Mouse (Mus musculus) right cerebral cortex, postnatal 10 days (tissue): ENCODE measurements around the gene Nav2.

Experiments used
- DNase-seq, 2 experiments: peaks; one replicate each; pipeline ENCODE4 v3.0.0; 2021; ENCODE audit warnings: low spot score in 2 of 2

Gene Nav2

DNA sequence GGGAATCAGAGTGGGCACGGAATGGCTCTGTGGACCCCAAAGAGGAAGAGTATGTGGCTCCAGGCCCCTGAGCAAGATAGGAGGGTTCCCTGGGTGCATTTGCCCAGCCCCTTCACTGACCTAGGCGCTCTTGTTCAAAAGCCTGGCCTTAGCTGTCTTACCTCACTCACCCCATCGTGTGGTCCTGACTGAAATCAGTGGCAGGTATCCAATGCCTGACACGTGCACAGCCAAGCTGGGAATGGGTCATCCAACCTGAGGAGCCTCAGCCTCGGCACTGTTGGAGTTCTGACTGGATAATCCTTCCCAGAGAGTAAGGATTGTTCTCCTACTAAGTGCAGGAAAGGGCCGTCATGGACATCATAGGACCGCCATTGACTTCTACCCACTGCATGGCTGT is 485.3 kb downstream of the Nav2 start:
- DNase-seq = no peak

DNA sequence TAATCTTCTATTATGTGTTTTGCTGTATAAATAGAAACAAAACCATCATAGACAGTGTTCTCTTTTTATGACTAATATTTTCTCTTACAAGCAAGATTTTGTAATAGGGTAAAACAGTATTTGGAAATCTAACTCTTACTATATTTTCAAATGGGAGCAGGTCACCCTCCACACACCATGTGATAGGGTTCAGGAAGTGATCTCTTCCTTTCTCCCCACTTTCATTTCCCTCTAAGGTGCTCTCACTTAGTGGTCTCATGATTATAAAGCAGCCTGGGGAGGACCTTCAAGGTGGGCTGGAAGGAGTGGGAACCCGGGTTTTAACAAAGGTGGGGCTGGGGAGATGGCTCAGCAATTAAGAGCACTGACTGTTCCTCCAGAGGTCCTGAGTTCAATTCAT is 487.7 kb downstream of the Nav2 start:
- no peak for DNase-seq

DNA sequence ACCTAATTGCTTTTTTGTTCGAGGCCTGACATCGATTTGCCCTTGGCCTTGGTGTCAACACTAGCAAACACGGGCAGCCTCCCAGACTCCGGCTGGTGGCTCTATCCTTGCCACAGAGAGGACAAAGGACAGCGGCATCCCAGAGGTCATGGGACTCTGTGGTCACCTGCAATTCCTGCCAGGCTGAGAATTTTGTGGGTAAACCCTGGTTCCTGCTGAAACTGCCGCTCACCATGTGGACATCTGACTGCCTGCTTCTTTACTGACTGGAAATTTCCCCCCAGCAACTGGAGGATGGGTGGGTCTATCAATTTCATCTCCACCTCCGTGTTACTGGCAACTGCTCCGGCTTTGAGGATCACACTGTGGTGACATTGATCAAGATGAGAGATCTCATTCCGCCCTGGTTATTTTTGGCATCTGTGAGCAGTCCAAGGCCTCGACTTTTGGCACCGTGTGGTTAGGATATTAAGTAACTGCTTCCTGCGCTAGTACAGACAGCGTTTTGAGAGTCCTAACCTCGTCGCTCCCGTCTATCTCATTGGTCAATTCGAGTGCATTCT is 489.0 kb downstream of the Nav2 start:
- DNase-seq = no peak

DNA sequence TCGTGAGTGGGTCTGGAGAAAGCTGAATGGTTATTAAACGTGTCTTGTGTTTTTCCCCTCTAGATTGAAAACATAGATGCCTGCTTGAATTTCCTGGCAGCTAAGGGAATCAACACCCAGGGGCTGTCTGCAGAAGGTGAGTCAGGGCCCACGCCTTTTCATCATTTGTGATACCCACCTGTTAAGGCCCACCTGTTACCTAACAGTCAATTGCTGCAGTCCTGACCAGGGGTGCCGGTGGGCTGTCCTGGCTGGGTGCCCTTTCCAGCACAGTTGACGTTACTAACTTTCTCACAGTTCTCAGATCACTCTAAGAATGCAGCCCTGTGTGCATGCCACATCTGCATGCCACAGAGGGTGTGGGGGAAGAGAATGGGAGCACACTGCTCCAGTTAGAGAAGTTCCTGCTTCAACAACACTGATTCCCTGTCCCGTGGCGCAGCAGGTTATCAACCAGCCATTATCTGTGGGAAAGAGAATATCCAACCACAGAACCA is 489.6 kb downstream of the Nav2 start:
- no peak for DNase-seq

DNA sequence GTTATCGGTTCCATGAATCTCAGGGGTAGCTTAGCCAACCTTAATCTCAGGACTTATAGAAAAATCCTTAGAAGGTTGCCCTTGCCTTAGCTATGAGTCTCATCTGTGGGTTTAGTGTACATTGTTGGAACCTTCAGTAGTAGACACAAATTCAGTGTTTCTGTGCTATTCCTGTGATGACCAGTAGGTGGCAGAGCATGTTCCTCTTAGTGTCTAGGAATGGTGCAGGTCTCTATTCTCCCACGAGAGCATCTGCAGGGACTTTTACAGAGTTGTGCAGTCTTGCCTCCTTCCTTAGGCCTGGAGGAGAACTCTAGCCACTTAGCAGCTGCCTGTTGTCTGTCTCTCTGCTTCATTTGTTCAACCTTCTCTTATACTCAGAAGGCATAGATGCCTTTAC is 490.8 kb downstream of the Nav2 start:
- peak; percentile 83 to 84 for DNase-seq

DNA sequence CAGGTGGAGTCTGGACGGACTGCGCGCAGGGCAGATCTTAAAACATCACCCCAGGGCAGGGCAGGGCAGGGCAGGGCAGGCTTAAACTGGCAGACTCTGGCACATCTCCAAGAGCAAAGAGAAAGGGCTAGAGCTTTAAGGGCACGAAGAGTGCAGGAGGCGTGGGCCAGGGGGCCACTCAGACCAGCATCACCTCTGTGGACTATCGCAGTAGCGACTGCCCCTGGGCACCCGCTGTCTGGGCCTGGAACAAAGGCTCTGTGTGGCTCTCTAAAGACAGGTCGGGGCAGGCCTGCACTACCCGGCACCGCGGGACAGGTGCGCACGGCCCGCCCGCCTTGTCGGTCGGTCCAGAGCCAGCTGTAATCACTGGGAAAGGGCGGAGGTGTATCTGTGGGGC is 491.9 kb downstream of the Nav2 start:
- DNase-seq = no peak

DNA sequence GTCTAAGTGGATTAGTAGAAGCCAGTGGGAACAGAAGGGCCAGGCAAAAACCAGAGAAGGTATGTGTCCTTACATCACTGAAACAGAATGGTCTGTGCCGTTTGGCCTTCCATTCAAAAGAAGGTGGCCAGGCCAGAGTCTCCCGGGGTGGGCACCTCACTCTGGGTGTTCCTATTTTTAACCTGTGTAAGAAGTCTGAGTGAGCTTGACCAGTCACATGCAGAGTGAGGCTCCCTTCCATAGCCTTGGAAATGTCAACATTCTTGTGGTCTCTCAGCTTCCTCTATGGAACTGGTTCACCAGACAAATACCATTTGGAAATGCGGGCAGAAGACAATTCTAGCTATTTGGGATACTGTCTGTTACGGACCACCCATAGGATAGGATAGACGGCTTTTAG is 494.0 kb downstream of the Nav2 start:
- no peak for DNase-seq

DNA sequence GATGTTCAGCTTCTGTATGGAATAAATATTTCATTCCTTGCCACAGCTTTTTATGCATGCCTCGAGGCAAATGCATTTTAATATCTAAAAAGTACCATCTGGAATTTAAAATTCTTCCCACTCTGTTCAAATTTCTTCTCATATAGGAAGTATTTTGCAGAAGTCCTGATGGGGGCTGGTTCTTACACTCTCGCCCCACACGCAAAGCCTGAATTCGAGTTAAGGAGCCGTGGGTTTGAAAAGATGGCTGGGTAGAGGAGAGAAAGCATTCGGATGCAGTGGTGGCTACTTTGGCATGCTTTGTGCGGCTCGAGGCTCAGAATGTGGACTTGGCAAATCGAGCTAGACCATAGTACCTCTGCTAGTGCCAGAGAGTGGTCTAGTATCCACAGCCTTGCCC is 499.2 kb downstream of the Nav2 start:
- no peak for DNase-seq

DNA sequence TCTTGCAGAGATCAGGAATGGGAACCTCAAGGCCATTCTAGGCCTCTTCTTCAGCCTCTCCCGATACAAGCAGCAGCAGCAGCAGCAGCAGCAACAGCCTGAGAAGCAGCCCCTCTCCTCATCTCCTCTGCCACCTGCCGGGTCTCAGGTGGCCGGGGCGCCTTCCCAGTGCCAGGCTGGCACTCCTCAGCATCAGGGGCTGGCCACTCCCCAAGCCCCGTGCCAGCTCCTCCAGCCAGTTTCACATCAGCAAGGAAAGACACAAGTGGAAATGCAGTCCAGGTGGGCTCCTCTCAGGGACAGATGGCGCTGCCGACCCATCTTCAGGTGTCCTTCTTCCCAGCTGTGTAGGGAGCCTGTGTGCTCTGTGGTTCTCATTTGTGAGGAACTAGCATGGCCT is 500.1 kb downstream of the Nav2 start:
- no peak for DNase-seq

DNA sequence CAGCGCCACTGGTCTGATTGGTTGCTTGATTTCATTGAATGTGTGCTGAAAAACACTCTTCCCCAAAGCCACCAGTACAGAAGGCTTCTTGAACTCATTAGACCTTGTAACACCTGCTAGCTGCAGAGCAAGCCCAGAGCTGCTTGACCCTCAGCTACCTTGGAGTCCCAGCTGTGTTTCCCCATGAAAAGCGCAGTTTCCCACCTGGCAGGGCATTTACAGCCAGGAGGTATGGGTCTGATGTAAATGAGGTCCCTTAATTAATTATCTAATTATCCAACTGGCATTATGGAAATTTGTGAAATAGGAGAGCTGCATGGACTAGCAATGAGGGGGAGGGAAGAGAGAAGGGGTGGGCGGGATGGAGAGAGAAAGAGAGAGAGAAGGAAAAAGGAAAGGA is 500.7 kb downstream of the Nav2 start:
- DNase-seq = no peak

DNA sequence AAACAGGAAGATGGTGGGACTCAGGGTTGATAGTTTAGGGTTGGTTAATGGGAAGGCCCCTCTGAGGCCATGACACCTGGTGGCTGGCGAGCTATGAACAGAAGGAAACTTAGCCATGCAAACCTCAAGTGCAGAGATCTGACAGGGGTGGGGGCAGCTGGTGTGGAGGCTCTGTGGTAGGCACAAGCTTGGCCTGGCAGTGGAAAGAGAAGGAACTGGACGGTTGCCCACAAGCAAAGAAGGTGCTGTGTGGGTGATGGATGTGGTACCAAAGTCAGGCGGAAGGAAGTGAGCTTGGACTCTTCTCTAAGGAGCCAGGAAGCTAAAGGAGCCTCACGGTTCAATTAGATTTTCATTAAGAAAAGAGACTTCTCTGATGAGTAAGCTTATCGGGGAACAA is 501.7 kb downstream of the Nav2 start:
- no peak for DNase-seq

DNA sequence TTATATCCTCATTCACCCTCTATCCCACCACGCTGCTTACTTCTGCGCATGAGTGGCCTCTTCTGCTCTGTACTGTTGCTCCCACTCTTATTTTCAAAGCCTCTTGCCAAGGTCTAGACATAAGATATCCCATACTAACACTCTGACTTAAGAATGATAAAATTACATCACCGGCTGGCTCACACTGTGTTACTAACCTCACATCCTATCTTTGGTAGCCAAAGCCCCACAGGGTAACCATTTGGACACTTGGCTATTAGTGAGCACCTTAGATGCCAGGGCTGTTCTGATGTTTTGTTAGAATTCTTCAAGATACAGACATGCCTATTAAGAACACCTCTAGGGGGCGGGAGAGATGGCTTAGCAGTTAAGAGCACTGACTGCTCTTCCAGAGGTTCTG is 502.4 kb downstream of the Nav2 start:
- no peak for DNase-seq

DNA sequence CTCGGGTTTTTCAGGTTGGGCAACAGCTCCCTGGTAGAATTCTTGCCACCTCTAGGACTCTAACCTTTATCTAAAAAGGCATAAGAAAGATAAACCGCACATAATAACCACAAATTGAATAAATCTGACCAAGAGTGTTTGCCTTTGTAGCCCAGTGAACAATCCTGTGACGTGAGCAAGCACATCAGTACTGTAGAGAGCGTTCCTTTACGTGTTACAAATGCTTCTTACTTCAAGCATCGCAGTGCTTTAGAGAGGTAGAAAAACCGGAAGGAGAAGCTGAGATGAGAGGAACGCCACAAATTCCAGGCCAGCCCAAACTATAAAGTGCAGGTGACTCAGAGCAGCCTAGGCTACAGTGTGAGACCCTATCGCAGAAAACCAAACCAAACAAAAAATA is 503.3 kb downstream of the Nav2 start:
- no peak for DNase-seq

DNA sequence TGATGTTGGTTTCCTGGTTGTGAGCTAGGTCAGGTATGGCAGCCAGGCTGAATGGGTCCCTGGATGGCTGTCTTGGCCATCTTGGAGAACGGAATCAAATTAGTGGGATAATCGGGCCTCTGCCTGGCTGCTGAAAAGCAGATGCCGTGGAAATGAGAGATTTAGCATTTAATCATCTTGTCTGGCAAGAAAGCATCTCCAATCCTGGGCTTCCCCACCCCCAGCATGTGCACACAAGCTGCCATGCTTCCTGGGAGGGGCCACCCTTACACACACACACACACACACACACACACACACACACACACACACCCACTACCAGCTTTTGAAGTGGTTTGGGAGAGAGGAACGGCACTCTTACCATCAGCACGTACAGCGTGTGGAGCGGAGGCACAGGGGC is 506.6 kb downstream of the Nav2 start:
- no peak for DNase-seq

DNA sequence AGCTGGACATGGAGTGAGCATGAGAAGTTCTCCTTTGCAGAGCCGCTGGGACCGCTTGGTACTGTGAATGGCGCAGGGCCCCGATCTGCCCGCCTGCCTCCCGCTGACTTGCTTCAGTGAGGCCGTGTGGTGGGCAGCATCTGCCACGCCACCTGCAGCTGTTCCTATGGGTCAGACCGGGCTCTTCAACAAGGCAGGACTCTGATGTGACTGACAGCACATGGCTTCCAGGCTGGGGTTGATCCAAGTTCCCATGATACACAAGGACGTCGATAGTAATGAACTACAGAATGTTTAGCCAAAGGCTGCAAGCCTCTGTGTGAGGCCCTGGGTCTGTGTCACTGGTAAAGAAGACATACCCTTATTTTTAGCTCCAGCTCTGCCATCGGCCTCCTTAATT is 507.2 kb downstream of the Nav2 start:
- no peak for DNase-seq

DNA sequence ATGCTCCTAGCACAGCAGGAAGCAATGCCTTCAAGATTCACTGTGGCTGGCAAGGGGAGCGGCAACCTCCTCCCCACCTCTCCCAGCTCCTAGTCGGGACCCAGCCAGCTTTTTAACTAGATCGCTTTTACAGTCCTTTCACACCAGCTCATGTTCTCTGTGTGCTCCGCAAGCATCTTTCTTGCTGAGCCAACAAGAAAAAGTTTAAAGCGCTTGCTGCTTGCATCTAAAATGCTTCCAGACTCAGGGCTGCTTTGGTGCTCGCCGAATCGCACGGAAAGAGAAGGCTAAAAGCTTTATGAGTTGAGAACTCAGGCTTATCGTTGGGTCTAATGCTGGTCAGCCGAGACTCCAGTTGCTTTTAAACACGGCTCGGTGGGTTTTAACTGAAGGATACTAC is 510.3 kb downstream of the Nav2 start:
- DNase-seq = no peak

DNA sequence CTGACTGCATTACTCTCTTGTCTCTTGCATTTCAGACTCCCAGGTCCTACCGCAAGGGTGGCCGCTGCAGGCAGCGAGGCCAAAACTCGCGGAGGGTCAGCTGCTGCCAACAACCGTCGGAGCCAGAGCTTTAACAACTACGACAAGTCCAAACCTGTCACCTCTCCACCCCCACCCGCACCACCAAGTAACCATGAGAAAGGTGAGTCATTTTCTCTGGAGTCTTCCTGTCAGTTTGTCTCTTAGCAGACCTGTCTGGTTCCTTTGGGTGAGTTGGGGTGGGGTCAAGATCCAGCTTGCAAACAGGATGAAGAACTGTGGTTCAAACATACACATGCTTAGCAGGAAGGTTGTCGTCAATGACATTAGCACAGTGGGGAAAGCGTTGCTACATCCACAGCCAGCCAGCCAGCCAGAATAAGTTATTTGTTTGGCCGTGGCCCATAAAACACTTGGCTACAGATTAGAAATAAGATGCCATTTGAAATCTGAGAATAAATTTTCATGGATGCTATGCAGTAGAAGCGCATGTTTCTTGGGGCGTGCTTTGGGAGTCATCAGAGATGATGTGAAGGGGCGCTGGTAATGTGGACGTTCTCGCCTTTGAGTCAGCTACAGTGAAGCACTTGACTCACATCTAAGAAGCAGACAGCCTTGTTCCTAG is 511.8 kb downstream of the Nav2 start:
- DNase-seq = no peak

DNA sequence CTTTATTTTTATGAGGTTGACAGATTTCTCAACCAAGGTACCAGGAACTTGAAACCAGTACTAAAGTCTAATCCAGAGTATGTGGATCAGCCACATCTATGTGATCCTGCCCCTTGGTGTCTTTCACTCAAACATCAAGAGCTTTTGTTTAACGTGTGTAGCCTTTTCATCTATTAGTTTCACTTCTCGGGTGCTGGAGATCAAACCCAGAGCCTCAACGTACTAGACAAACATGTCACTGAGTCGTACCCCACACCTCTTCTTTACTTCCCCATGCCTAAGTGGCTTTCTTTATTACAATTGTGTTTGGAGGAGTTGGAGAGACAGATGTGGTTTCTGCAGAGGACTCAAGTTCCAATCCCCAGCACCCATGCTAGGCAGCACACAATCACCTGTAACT is 512.7 kb downstream of the Nav2 start:
- DNase-seq = no peak

DNA sequence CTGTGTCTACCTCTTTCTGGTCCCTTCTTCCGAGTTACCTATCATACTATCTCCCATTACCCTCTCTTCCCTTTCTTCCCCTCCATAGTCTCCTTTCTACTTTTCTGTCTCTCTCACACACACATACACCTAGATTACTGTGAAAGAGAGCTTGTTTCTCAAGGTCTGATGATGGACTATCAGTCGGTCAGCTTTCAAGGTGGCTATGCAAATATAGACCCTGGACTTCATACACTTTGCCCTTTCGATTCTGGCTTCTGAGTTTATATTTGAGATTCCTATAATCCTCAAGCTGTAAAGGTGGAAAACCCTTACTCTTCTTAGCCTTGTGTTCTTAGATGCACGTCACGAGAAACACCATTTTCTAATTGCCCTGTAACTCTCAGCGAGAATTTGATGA is 515.4 kb downstream of the Nav2 start:
- DNase-seq = no peak

DNA sequence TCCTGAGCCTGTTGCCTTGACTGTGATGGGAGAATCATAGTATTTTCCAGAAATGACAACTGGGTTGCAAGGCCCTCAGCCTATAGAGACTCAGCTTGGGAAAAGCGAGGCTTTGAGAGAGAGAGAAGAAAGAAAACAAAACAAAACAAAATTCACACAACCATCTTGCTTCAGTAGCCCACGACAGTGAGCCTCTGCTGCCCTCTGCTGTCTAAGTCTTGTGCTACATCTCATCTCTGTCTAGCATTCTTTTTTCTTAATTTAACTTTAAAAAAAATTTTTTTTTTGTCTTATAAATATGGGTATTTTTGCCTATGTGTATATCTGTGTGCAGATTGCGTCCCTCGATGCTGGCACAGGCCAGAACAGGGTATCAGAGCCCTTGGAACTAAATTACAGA is 517.5 kb downstream of the Nav2 start:
- DNase-seq = peak in 1 of 2 experiments; percentile 72

DNA sequence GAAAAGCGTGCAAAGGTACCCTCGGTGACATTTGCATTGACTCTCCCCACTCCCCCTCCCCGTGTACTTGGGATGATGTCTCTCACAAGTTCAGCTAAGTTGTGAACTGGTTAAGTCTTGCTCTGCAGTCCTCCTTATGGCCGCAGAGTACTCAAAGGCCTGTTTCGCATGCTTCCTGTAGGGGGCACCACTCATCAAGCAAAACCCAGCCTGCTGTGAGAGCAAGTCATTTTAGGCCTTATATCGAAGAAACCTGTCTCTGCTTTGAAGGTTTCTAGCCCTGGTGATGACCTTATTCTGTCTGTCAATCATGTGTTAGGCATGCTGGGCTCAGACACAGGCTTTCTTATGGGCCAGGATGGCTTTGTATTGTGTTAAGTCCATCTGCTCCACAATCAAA is 519.3 kb downstream of the Nav2 start:
- no peak for DNase-seq

DNA sequence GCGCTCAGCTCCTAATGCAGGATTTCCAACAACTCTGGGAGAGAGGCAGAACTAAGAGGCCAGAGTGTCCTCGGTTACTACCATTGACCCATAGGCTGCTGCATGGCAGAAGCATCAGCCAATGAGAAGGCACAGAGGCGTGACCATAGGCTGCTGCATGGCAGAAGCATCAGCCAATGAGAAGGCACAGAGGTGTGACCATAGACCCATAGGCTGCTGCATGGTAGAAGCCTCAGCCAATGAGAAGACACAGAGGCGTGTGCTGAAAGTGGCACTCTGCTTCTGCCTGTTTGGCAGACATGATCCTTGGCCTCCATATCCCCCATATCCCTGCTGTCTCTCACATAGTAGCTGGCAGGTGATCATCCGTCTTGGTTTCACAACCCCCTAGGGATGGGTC is 520.4 kb downstream of the Nav2 start:
- DNase-seq = no peak

DNA sequence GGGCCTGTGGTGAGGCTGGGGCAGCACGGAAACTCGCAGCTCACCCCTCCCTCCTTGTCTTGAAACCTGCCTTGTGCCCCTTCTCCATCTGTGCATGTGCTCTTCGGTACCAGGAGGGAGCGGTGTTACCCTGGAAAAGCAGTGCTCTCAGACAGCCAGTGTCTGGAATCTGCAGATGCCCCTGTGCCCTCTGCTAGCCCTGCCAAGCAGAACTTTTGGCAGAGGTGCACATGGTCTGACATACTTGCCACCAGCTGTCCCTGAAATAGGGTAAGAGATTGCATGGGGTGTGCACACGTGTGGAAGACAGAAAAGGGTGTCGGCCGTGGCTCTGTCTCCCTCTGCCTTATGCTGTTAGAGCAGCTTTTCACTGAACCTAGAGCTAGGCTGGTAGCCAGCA is 522.3 kb downstream of the Nav2 start:
- no peak for DNase-seq

DNA sequence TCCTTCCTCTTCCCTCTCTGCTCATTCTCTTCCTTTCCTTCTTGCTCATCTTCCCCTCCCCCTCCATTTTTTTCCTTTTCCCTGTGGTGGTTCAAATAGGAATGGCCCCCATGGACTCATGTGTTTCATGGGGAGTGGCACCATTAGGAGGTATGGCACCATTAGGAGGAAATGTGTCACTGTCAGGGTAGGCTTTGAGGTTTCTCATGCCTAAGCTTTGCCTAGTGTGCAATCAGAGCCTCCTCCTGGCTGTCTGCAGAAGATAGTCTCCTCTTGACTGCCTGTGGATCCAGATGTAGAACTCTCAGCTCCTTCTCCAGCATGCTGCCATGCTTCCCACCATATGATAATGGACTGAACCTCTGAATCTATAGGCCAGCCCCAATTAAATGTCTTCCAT is 525.4 kb downstream of the Nav2 start:
- no peak for DNase-seq
